8 mouse cellular contexts compared by ENCODE assay signal in genomic region chr17:44188769-44189145, GRCm38 (mm10). TPM values are rescaled to one million over a fixed set of nuclear protein-coding genes. Genes with fewer than 3 reads are reported as not detected.
DNase-seq lines count a peak whose midpoint lies in the region; ATAC-seq and TF ChIP-seq lines count a peak whose summit lies in the region.

No protein-coding gene starts in this region.

- no peak for TF ChIP-seq POLR2A in MEL (IDR thresholded peaks at IDR 0.05; ENCODE audit: control insufficient read depth in 1 of 2, insufficient read depth in 1 of 2, low read depth in 1 of 2, low read length in 2 of 2, poor library complexity in 1 of 2)

- no peaks in the 10 kb centered on the region for H3K4me1 ChIP-seq in MEL (ENCODE audit: control insufficient read depth in 1 of 2, insufficient read depth in 2 of 2, low read length in 2 of 2)
- H3K4me1 ChIP-seq in intestine, postnatal 0 days (replicated peaks; ENCODE audit: control insufficient read depth, insufficient read depth, low read length) = peaks cover 13% of the 10 kb centered on the region; the same call in 1 of the 2 replicates
- H3K4me1 ChIP-seq in stomach, postnatal 0 days (replicated peaks; ENCODE audit: control insufficient read depth, insufficient read depth) = peaks cover 2% of the 10 kb centered on the region; the same call in 1 of the 2 replicates

- DNase-seq in embryo, embryonic 10.5 days (ENCODE audit: low spot score) = peak; percentile 18
- DNase-seq in embryo, embryonic 10 days (ENCODE audit: low spot score) = no peak
- DNase-seq in MEL (ENCODE audit: low read depth, low spot score) = no peak
- peak; percentile 26 to 32 for DNase-seq in gastrocnemius, adult 8-10 months (ENCODE audit: low spot score in 2 of 2)
- DNase-seq in stomach, postnatal 0 days (ENCODE audit: low spot score) = peak; percentile 21
- DNase-seq in urinary bladder, postnatal 25 days (ENCODE audit: low spot score) = no peak

- peak overlapping the region; percentile 46 to 62; a peak in 3 of 4 replicates for H3K4me3 ChIP-seq in MEL (ENCODE audit: control insufficient read depth in 1 of 2, insufficient read depth in 1 of 2, low read depth in 2 of 2, low read length in 2 of 2)
- peak overlapping the region; percentile 44 for H3K4me3 ChIP-seq in intestine, postnatal 0 days (ENCODE audit: low read depth, low read length)
- H3K4me3 ChIP-seq in stomach, postnatal 0 days (ENCODE audit: low read depth, low read length) = peak overlapping the region; percentile 52

- H3K9ac ChIP-seq in MEL (ENCODE audit: control insufficient read depth, low read depth, low read length, poor library complexity, severe bottlenecking) = no peak overlapping the region
- H3K9ac ChIP-seq in intestine, postnatal 0 days (ENCODE audit: low read depth, low read length) = peak overlapping the region; percentile 57
- peak overlapping the region; percentile 61 for H3K9ac ChIP-seq in stomach, postnatal 0 days (ENCODE audit: low read length)

- TF ChIP-seq CTCF in MEL (IDR thresholded peaks at IDR 0.05 in 2 of 3, conservative IDR thresholded peaks at IDR 0.05 in 1 of 3; ENCODE audit: control insufficient read depth in 1 of 3, insufficient read depth in 1 of 3, low read depth in 2 of 3, low read length in 3 of 3, poor library complexity in 1 of 3, severe bottlenecking in 1 of 3) = no peak
- TF ChIP-seq CTCF in intestine, postnatal 0 days (IDR thresholded peaks at IDR 0.05; ENCODE audit: low read depth) = no peak
- TF ChIP-seq CTCF in stomach, postnatal 0 days (IDR thresholded peaks at IDR 0.05; ENCODE audit: low read depth) = no peak

- H3K4me2 ChIP-seq in intestine, postnatal 0 days (replicated peaks; ENCODE audit: low read depth) = peak overlapping the region; percentile 68
- H3K4me2 ChIP-seq in stomach, postnatal 0 days (replicated peaks; ENCODE audit: low read depth) = peak overlapping the region; percentile 88

- TF ChIP-seq RAD21 in MEL (IDR thresholded peaks at IDR 0.05; ENCODE audit: low read depth, low read length) = no peak

- H3K36me3 ChIP-seq in MEL (ENCODE audit: control insufficient read depth in 1 of 2, insufficient read depth in 2 of 2, low read length in 2 of 2) = no peaks in the 10 kb centered on the region
- no peaks in the 10 kb centered on the region for H3K36me3 ChIP-seq in intestine, postnatal 0 days (ENCODE audit: control insufficient read depth, insufficient read depth)
- no peaks in the 10 kb centered on the region for H3K36me3 ChIP-seq in stomach, postnatal 0 days (ENCODE audit: control insufficient read depth, insufficient read depth, low read length)

- no peak overlapping the region for H3K27ac ChIP-seq in MEL (ENCODE audit: control insufficient read depth, low read depth, low read length)
- H3K27ac ChIP-seq in intestine, postnatal 0 days (ENCODE audit: low read depth, low read length) = peak overlapping the region; percentile 50
- 0 out of 2 replicates have a peak overlapping the region, but pooled peaks have one; percentile 30 for H3K27ac ChIP-seq in stomach, postnatal 0 days (replicated peaks)

- WGBS in intestine, postnatal 0 days = 5% methylated on average over 24 of the region's 24 CpGs
- under 1% methylated on average over 24 of the region's 24 CpGs for WGBS in stomach, postnatal 0 days

- TF ChIP-seq EP300 in MEL (IDR thresholded peaks at IDR 0.05; ENCODE audit: low read depth in 1 of 2, low read length in 2 of 2) = no peak
- TF ChIP-seq EP300 in stomach, postnatal 0 days (optimal IDR thresholded peaks at IDR 0.05) = no peak

- ATAC-seq in intestine, postnatal 0 days = no peak
- ATAC-seq in megakaryocyte progenitor cell, adult 5-6 weeks (replicated peaks; ENCODE audit: poor library complexity) = peak; percentile 23; the same call in 1 of the 2 replicates
- no peak for ATAC-seq in stomach, postnatal 0 days (ENCODE audit: low FRiP score, low TSS enrichment)

- H3K79me2 ChIP-seq in MEL (ENCODE audit: control insufficient read depth, insufficient read depth, low read length, poor library complexity) = no peaks in the 10 kb centered on the region

- H3K9me3 ChIP-seq in MEL (replicated peaks; ENCODE audit: insufficient read depth, low read length) = no peaks in the 10 kb centered on the region
- no peaks in the 10 kb centered on the region for H3K9me3 ChIP-seq in intestine, postnatal 0 days (ENCODE audit: control insufficient read depth)
- no peaks in the 10 kb centered on the region for H3K9me3 ChIP-seq in stomach, postnatal 0 days (ENCODE audit: control insufficient read depth, low read length)

- H3K27me3 ChIP-seq in MEL (ENCODE audit: control insufficient read depth in 1 of 2, insufficient read depth in 2 of 2, low read length in 2 of 2) = no peaks in the 10 kb centered on the region
- no peaks in the 10 kb centered on the region for H3K27me3 ChIP-seq in intestine, postnatal 0 days (replicated peaks; ENCODE audit: control insufficient read depth, insufficient read depth, low read length)
- no peaks in the 10 kb centered on the region for H3K27me3 ChIP-seq in stomach, postnatal 0 days (ENCODE audit: control insufficient read depth, insufficient read depth, low read length)

TF ChIP-seq in MEL, 35 proteins besides CTCF, POLR2A, EP300 and RAD21:
- no peak for TF ChIP-seq MXI1 (IDR thresholded peaks at IDR 0.05; ENCODE audit: low read depth, low read length)
- no peak for TF ChIP-seq ETS1 (IDR thresholded peaks at IDR 0.05; ENCODE audit: low read depth, low read length)
- no peak for TF ChIP-seq RCOR1 (IDR thresholded peaks at IDR 0.05; ENCODE audit: low read depth, low read length)
- TF ChIP-seq E2F4 (IDR thresholded peaks at IDR 0.05; ENCODE audit: borderline replicate concordance, low read depth, low read length) = no peak
- TF ChIP-seq USF1 (IDR thresholded peaks at IDR 0.05; ENCODE audit: low read depth, low read length) = no peak
- no peak for TF ChIP-seq KAT2A (conservative IDR thresholded peaks at IDR 0.05; ENCODE audit: low read depth, low read length)

RNA-seq across cellular contexts. Expression of gene Clic5, which starts 0.4 kb away (rescaled TPM):
- not detected in 2 replicates for total RNA-seq in MEL (2012; rRNA removed)
- polyA plus RNA-seq in MEL (2012; ENCODE audit: insufficient read depth in 1 of 2, insufficient read length in 2 of 2, low read depth in 1 of 2, low replicate concordance in 2 of 2, missing spikeins in 1 of 2) = not detected
- 100 to 1,000 TPM; 113 to 139 (median 130) TPM for total RNA-seq in gastrocnemius, adult 8-10 months (2022)
- 20.8 and 26.8 TPM in 2 replicates for polyA plus RNA-seq in intestine, postnatal 0 days (2015; fragmentation: Nextera tagmentation; extraction: Ambion mirVana)
- 0.27 and 1.3 TPM in 2 replicates for total RNA-seq in megakaryocyte progenitor cell, adult 5-6 weeks (2015)
- 0.42 and 0.98 TPM in 2 replicates for total RNA-seq in megakaryocyte progenitor cell, adult 5-6 weeks (2017)
- 3.7 and 4.8 TPM in 2 replicates for polyA plus RNA-seq in stomach, postnatal 0 days (2015; fragmentation: Nextera tagmentation; extraction: Ambion mirVana)

Comparison
In these comparisons a context has a peak if more than half of its experiments do, and no peak if none do; other contexts are left out.
1. DNase-seq: peak in embryo, embryonic 10.5 days (single experiment), gastrocnemius, adult 8-10 months (2 of 2) and stomach, postnatal 0 days (single experiment); none in embryo, embryonic 10 days (single experiment), MEL (single experiment) and urinary bladder, postnatal 25 days (single experiment).
2. RNA of gene Clic5, which starts 0.4 kb away (total RNA-seq): 113 to 139 TPM in gastrocnemius, adult 8-10 months; 0.27 to 1.3 TPM in megakaryocyte progenitor cell, adult 5-6 weeks and not detected in MEL; every median in the first group is over 10 times any median in the second.
3. Peak in every context shown above with its lines, with median percentiles within 50 percentile points of each other: H3K4me3 ChIP-seq.